Mouse (Mus musculus) embryonic fibroblast, embryonic 13.5 days (primary cell): ENCODE results near the gene Plb1.

Experiments
- CTCF ChIP-seq: IDR thresholded peaks from 2 replicates; pipeline ENCODE4 v1.5.1; 2011; ENCODE audit warnings: mild to moderate bottlenecking, control low read depth, low read length, moderate library complexity, borderline replicate concordance; ENCODE audit not compliant: insufficient read depth
- POLR2A ChIP-seq: IDR thresholded peaks from 2 replicates; pipeline ENCODE4 v1.6.1; 2011; ENCODE audit warnings: low read depth, mild to moderate bottlenecking, control low read depth, low read length, moderate library complexity

DNA sequence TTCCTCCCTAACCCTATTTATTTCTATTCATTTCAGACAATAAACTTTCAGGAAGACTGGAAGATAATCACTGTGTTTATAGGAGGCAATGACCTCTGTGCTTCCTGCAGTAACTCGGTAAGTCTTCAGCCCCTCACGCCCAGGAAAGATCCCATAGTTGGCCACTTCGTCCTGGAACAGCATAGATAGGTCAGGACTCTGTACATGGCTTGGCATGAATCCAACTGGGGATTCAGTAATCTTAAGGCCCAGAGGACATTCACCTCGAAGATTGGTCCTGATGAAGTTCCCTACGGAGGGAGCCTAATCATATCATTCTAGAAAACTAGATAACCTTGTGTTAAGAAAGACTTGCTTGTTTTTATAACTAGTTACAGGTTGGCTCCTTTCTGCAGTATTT lies 78.3 kb downstream of the Plb1 start:
- TF ChIP-seq CTCF (no peak), POLR2A (no peak)
